Mouse (Mus musculus): ENCODE data around the gene Ankrd13b.

DNA sequence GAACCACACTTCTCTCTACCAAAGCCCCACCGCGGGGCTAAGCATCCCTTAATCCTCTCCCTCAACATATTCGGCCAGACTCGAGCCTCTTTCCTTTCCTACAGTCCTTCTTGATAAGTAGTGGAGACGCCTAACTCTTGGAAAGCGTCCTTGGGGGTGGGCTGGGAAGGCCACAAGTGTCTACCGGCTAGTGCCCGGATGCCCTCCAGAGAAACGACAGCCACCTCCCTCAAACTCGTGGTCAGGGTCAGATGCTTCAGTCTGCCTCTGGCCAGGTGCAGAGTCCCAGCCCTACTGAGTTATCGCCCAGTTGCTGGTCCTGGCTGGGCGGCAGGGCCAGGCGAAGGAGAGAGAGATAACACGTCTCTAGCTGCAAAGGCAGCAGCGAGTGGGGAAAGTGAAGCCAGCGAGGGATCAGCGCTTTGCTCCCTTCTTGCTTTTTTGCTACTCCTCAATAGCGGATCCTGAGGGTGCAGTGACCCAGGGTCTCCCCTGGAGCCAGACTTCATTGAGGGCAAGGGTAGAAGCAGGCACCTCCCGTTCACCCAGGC is 24.9 kb upstream of the Ankrd13b start:
- TF ChIP-seq CTCF (IDR thresholded peaks at IDR 0.05; ENCODE audit: low read depth, low read length) (no peak), GATA1 (IDR thresholded peaks at IDR 0.05; ENCODE audit: borderline replicate concordance, low read length) (no peak)

Data from G1E (cell line).